ENCODE assay signal across 28 mouse cellular contexts in the genomic region with DNA sequence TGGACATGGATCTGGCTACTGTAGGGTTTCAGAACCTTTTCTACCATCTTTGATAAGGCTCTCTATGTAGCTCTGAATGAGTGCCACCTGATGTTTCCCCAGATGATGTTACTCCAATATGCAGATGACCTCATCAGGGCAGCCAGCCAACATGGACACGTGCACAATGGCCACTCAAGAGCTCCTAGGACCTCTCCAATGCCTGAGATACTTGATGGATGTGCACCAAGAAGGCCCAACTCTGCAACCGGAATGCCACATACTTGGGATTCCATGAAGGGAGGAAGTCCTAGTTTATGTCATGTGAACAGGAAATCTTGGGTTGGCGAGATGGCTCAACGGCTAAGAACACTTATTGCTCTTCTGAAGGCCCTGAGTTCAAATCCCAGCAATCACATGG. TPM values are rescaled to one million over a fixed set of nuclear protein-coding genes. Genes with fewer than 3 reads are reported as not detected.
A peak's percentile ranks its signal among the peaks of the same experiment; 100 is the strongest.
DNase-seq lines count a peak whose midpoint lies in the region; ATAC-seq and TF ChIP-seq lines count a peak whose summit lies in the region.
"Had no signal": no experiment of that assay in that cellular context is flagged by ENCODE, and none has a peak within 500 bp of the region (broad histone marks: within the 10 kb centered on the region; RNA-seq: fewer than 3 reads in every experiment).

No protein-coding gene starts in this region.

- no peaks in the 10 kb centered on the region for H3K4me1 ChIP-seq in kidney, adult 2 months (ENCODE audit: control insufficient read depth, insufficient read depth, low read length)
- H3K4me1 ChIP-seq in kidney, embryonic 15.5 days = no peaks in the 10 kb centered on the region
- H3K4me1 ChIP-seq in ES-E14 (ENCODE audit: control insufficient read depth in 2 of 2, insufficient read depth in 2 of 2, low read length in 2 of 2, poor library complexity in 1 of 2) = 0 out of 4 replicates have a peak, but pooled peaks cover 0 to 2% of the 10 kb centered on the region in 2 experiments
- H3K4me1 ChIP-seq: embryonic facial prominence, embryonic 10.5 days; hindbrain, embryonic 13.5 days; limb, embryonic 12.5 days; liver, embryonic 12.5 days had no signal

- peak; percentile 11 to 26 for DNase-seq in adrenal gland, postnatal 36 days
- no peak for DNase-seq in adrenal gland, adult 8-10 months
- peak; percentile 11 for DNase-seq in kidney, adult 2 months
- DNase-seq in ES-E14 (ENCODE audit: low read depth, low spot score) = no peak
- peak; percentile 57 for DNase-seq in lung, postnatal 10 days
- no peak for DNase-seq in urinary bladder, postnatal 36 days (ENCODE audit: low spot score in 2 of 2)
- no peak for DNase-seq in right cerebral cortex, postnatal 25 days
- DNase-seq: cerebellum, adult 9-10 months; retina, postnatal 1 day; right cerebral cortex, postnatal 4 days; thymus, adult 2 months had no signal

- WGBS in kidney, adult 2 months = 69% methylated on average over 4 of the region's 4 CpGs
- WGBS in kidney, embryonic 15.5 days = 76% methylated on average over 4 of the region's 4 CpGs

- H3K4me2 ChIP-seq in kidney, embryonic 15.5 days = no peak overlapping the region
- H3K4me2 ChIP-seq: hindbrain, embryonic 13.5 days; limb, embryonic 12.5 days; liver, embryonic 12.5 days; midbrain, embryonic 11.5 days had no signal

- no peak overlapping the region for H3K27ac ChIP-seq in kidney, adult 2 months (ENCODE audit: insufficient read depth, low read depth, low read length)
- H3K27ac ChIP-seq in kidney, embryonic 15.5 days = no peak overlapping the region
- H3K27ac ChIP-seq in ES-E14 (ENCODE audit: insufficient read depth, low read depth, low read length, poor library complexity, severe bottlenecking) = no peak overlapping the region
- H3K27ac ChIP-seq: embryonic facial prominence, embryonic 10.5 days; hindbrain, embryonic 13.5 days; limb, embryonic 12.5 days; liver, embryonic 12.5 days; macrophage had no signal

- ATAC-seq in kidney, embryonic 15.5 days (replicated peaks; ENCODE audit: low FRiP score) = no peak
- ATAC-seq: inflammation-experienced regulatory T-cells, adult 6 months; liver, embryonic 12.5 days had no signal

- H3K9me3 ChIP-seq in kidney, embryonic 15.5 days (replicated peaks) = no peaks in the 10 kb centered on the region
- no peaks in the 10 kb centered on the region for H3K9me3 ChIP-seq in ES-E14 (ENCODE audit: control insufficient read depth, insufficient read depth, low read depth, low read length)
- H3K9me3 ChIP-seq: embryonic facial prominence, embryonic 10.5 days; hindbrain, embryonic 13.5 days; limb, embryonic 12.5 days; liver, embryonic 12.5 days had no signal

- TF ChIP-seq CTCF in kidney, adult 2 months (conservative IDR thresholded peaks at IDR 0.05; ENCODE audit: insufficient read depth, insufficient read length, low read depth, low read length) = no peak

- H3K27me3 ChIP-seq in kidney, adult 2 months (replicated peaks; ENCODE audit: control insufficient read depth, insufficient read depth, low read length) = no peaks in the 10 kb centered on the region
- H3K27me3 ChIP-seq in kidney, embryonic 15.5 days = no peaks in the 10 kb centered on the region
- H3K27me3 ChIP-seq: hindbrain, embryonic 13.5 days; liver, embryonic 12.5 days had no signal

- TF ChIP-seq POLR2A in kidney, adult 2 months (IDR thresholded peaks at IDR 0.05; ENCODE audit: low read depth, low read length) = no peak

- in situ Hi-C loops in ES-E14 (cut with MboI; ENCODE audit: low sequenced_read_pairs in 2 of 2, unreplicated experiment in 2 of 2) = no loop called here

- H3K4me3 ChIP-seq in kidney, adult 2 months (ENCODE audit: insufficient read depth, low read depth, low read length) = no peak overlapping the region
- no peak overlapping the region for H3K4me3 ChIP-seq in kidney, embryonic 15.5 days (replicated peaks)
- no peak overlapping the region for H3K4me3 ChIP-seq in ES-E14 (ENCODE audit: insufficient read depth in 1 of 2, low read depth in 1 of 2, low read length in 2 of 2, poor library complexity in 1 of 2, severe bottlenecking in 1 of 2)
- H3K4me3 ChIP-seq: embryonic facial prominence, embryonic 10.5 days; hindbrain, embryonic 13.5 days; limb, embryonic 12.5 days; liver, embryonic 12.5 days had no signal

- no peak overlapping the region for H3K9ac ChIP-seq in kidney, embryonic 15.5 days
- no peak overlapping the region for H3K9ac ChIP-seq in ES-E14 (ENCODE audit: insufficient read depth, low read depth, low read length, poor library complexity, severe bottlenecking)
- H3K9ac ChIP-seq: hindbrain, embryonic 13.5 days; limb, embryonic 12.5 days; liver, embryonic 12.5 days had no signal

- no peaks in the 10 kb centered on the region for H3K36me3 ChIP-seq in kidney, adult 2 months (ENCODE audit: control insufficient read depth, insufficient read depth, low read length)
- no peaks in the 10 kb centered on the region for H3K36me3 ChIP-seq in kidney, embryonic 15.5 days
- H3K36me3 ChIP-seq in ES-E14 (ENCODE audit: control insufficient read depth, insufficient read depth, low read length, poor library complexity, severe bottlenecking) = no peaks in the 10 kb centered on the region
- H3K36me3 ChIP-seq: embryonic facial prominence, embryonic 10.5 days; hindbrain, embryonic 13.5 days; limb, embryonic 12.5 days; liver, embryonic 12.5 days had no signal

TF ChIP-seq in ES-E14, 5 proteins besides CTCF, POLR2A, EP300 and RAD21:
- no peak for TF ChIP-seq MAFK (IDR thresholded peaks at IDR 0.05; ENCODE audit: insufficient read depth, low read depth, low read length)
- TF ChIP-seq ZC3H11A (IDR thresholded peaks at IDR 0.05; ENCODE audit: borderline replicate concordance, low read depth, low read length) = 0 out of 2 replicates have a peak, but pooled peaks have one; percentile 5

RNA-seq across cellular contexts. Expression of gene St6galnac1, which starts 20.1 kb away (rescaled TPM):
- under 1 TPM in 1 of 2 experiments, not detected in 1; 0.33 TPM for total RNA-seq in adrenal gland, postnatal 36 days (2021)
- under 1 TPM in 3 of 4 experiments, not detected in 1; 0.17 to 0.99 (median 0.19) TPM for total RNA-seq in adrenal gland, adult 8-10 months (2022)
- polyA plus RNA-seq in kidney, adult 2 months (2012; rRNA removed) = 0.69 and 1.1 TPM in 2 replicates
- not detected in 2 replicates for polyA plus RNA-seq in kidney, embryonic 15.5 days (2015; fragmentation: Nextera tagmentation; extraction: Ambion mirVana)
- total RNA-seq in ES-E14 (2012; rRNA removed) = not detected in 2 replicates
- total RNA-seq: common myeloid progenitor, adult 5-6 weeks; gastrocnemius, adult 8-10 months; granulocyte monocyte progenitor cell, adult 5-6 weeks; layer of hippocampus, postnatal 10 days; monocyte, adult 5-6 weeks had no signal
- polyA plus RNA-seq: embryonic facial prominence, embryonic 10.5 days; forebrain, embryonic 11.5 days; heart, embryonic 16.5 days; hindbrain, embryonic 13.5 days; limb, embryonic 12.5 days; liver, embryonic 12.5 days; macrophage; midbrain, embryonic 11.5 days; neural tube, embryonic 11.5 days; stomach, embryonic 16.5 days had no signal

Comparison
In these comparisons a context has a peak if more than half of its experiments do, and no peak if none do; other contexts are left out.
1. DNase-seq: peak in adrenal gland, postnatal 36 days (2 of 2), kidney, adult 2 months (single experiment) and lung, postnatal 10 days (single experiment); none in adrenal gland, adult 8-10 months (single experiment), ES-E14 (single experiment), urinary bladder, postnatal 36 days (0 of 2) and right cerebral cortex, postnatal 25 days (single experiment).